Mouse (Mus musculus) kidney, postnatal 4 days (tissue): ENCODE data around the gene Larp6.

Source experiments
- DNase-seq, 2 experiments: peaks; one replicate each; pipeline ENCODE4 v3.0.0; 2021; ENCODE audit warnings: mixed read lengths in 2 of 2

The Larp6 gene

DNA sequence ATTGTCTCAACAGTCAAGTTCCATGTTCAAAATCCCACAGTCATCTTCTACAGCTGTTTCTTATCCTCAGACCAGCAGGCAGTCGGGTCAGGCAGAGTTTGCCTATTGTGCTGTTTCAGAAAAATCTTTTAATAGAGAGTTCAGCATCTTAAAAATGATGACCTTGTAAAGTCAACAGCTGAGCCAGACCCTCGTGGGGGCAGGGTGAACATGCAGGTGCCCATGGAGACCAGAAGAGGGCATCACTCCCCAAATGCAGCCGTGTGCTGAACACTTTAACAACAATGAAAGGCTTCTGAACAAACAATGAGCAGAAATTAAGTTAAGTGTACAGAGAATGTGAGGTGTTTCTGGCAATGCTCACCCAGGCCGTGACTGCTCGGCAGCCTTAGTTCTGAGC is 3.0 kb downstream of the Larp6 start:
- peak; percentile 33 to 49 for DNase-seq

DNA sequence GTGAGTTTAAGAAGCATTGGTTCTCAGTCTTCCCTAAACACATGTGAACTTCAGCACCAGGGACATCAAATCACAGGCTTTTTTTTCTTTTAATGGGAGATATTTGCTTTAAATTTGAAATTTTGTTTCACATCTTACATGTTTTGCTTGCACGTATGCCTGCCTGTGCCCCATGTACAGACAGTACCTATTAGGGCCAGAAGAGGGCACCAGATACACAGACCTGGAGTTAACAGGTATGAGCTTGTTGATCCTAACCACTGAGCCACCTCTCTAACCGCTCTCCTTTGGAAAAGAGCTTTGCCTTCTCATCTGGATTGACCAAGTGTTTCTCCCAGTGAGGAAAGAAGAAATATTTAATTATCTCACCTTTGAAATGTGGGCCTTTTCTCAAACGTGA is 5.5 kb downstream of the Larp6 start:
- DNase-seq, result peak; percentile 64 to 68

DNA sequence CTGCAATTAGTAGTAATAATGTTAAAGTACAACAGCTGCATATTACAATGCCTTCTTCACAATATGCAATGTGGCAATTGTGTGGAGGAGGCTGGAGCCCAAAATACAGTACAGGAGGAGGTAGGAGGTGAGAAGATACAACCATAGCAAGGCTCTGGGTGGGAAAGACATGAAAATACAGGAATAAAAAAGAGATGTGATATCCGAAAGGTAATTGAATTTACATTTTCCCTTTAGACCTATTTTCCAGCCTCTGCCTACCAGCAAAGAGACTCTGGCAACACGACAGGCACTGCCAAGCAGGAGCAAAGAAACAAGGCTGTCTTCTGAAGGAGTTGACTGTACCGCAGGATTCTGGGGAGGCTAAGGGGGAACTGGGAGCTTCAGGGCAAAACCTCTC is 6.9 kb downstream of the Larp6 start:
- no peak for DNase-seq

DNA sequence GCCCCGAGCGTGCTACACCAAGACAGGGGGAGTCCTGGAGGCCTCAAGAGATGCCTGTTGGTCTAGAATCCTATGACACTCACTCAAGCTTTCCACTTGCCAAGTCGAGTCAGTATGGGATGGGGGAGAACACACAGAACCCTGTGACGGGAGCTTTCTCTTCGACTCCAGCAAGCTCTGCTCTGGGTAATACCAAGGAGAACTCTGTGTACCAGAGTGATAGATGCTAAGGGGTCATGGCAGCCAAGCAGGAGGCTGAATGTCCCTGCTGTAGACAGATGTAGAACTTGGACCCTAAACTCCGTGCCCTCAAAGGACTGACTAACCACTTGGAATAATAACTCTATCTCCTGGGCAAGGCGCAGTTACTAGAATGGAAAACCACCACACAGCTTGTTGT is 12.2 kb downstream of the Larp6 start:
- no peak for DNase-seq

DNA sequence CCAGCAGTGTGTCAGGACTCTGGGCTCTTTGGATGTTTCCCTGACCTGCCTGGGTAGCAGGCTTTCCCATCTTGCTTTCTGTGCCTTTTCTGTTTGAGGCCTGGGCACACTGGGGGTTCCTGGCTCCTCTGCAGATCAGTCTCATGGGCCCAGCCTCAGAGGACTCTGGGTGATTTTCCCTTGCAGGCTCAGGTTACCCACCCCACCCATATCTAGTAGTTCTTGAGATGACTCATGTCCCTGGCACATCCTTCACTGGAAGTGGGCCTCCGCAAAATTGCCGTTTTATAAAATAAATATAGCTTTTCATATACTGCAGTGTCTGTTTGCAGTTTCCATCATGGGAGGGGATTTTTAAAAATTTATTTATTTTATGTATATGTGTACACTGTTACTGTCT is 21.5 kb downstream of the Larp6 start:
- no peak for DNase-seq

DNA sequence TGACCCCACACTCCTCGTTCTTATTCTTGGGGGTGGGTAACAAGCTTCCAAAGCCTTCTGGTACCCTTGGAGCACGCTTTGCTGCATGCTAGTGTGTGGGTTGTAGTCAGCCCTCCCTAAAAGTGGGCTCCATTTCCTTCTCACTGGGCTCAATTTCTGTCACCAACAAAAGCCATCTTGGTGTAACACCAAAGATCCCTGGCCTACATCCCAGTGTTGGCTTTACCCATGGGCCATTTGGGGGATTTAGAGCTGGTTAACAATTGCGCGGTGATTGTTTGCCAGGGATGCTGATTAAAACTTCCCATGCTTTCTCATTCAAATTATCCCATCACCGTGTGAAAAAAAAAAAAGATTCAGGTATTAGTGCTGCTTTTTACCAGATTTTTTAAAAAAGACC is 26.3 kb downstream of the Larp6 start:
- DNase-seq, result no peak

DNA sequence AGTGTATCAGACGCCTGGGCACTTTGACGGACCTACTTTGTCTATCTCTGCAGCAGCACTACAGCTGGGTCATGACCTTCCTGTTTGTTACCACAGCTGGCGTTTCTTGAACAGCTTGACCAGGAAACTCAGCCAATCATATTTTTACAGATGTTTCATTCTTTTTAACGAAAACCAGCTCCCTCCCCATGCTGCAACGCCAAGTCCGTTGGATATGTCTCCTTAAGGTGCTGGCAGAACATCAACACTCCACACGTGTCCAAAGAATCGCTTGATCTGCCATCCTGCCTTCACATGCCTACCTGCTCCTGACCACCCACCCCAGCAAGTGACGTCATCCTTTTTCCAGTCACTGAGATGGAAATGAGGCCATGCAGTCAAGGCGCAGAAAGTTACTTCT is 28.6 kb downstream of the Larp6 start:
- DNase-seq, result peak in 1 of 2 experiments; percentile 4

DNA sequence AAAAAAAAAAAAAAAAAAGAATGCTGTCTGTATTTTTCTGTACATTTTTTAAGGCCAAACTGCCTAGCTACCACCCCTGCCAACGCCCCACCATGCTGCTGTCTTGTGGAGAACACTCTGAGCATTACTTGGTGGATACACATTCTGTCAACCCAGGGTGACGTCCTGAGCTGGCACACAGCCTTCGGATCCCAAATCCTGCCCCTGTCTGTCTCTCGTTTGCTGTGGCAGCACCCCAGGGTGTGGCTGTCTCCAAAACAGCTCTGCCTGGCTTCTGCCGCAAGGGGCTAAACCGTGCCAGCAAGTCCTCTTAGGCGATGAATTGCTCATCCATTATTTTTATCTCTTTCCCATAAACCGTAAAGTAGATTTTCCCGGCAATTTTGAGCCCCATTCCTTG is 29.7 kb downstream of the Larp6 start:
- DNase-seq, result peak; percentile 16 to 21

DNA sequence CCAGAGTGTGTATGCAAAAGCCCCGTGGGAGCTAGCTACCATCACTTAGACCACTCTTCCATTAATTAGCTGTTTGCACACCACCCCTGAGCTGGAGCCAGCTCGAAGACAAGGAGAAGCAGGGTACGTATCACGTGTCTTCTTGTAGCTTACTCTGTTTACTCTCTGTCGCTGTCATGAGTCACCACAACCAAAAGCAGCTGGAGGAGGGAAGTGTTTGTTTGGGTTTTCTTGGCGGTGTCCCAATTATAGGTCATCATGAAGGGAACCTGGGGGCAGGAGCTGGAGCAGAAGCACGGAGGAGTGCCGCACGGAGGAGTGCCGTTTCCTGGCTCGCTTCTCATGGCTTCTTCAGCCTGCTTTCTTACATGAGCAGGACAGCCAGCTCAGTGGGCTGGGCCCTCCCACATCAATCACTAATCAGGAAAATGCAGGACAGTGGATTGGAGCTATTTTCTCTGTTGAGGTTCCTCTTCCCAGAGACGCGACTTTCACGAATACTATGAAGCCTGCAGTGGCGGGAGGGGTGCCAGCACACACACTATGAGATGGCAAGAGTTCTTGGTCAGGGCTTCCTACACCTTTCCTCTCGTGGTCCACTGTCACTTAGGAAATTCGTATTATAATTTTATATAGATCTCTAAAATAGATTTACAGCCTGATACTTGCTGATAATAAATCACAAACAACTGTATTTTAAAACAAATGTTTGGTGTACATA is 30.6 kb downstream of the Larp6 start:
- peak; percentile 61 to 74 for DNase-seq

DNA sequence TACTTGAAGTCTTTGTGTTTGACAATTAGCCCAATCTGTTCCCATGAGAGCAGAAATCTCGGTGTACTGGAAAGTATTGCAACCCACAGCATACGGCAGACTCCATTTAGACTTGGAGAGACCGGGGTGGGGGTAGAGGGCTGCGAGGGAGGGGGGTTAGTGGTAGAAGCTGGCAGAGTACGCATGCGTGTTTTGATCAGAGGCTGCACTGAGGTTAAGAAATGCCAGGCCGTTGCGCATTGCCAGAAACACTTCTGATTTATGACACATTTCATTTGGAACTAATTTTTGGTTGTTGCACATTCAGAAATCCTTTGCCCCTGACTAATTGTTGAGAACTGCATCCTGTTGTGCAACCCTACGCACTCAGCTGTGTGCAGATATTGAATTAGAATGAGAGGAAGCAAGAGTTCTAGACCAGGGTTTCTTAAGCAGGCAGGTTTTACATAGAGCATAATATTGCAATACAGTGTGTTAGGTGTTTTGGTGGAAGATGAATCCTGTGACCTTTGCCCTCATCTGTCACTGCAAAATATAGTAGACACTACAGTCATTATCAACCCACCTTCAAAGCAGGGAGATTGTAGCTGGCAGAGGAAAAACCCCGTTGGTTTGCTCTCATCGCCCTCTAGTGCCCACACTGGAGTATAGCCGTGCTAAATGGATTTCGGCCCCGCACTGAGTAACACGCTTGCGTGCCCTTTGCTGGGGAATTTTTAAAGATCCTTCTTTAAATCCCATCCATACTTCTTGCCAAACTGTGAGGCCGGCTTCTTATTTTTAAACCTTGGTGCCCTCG is 31.6 kb downstream of the Larp6 start:
- peak; percentile 59 to 70 for DNase-seq

DNA sequence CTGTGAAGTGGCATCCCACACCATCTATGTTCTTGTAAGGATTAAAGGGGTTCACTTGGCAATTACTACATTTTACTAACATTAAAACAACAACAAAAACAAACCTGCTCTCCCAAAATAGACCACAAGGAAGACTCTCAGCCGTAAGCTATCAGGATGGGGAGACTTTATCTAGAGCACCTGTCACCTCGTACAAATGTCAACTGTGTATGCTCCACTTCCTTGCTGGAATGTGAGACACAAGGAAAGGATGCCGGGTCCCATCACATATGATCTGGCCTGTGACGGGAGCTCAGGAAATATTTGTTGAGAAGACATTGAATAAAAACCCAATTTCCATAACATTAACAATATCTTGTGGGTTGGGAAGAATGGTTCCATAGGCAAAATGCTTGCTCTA is 32.2 kb downstream of the Larp6 start:
- no peak for DNase-seq

DNA sequence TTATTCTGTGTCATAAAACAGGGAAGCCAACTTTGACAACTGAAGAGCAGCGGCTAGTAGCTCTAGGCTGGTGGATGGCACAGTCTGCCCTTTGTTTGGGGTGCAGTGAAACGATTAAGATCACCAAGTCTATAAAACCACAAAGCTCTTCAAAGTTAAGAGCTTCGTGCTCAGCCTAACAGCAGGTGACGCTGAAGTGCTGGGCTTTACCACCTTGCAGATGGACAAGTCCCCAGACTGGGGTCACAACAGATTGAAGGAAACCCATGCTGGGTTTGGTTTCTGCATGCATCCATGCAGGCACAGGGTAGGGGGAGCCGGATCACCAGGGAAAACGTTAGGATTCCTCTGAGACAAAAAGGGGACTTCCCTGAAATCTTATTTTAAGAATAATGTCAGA is 33.8 kb downstream of the Larp6 start:
- no peak for DNase-seq

DNA sequence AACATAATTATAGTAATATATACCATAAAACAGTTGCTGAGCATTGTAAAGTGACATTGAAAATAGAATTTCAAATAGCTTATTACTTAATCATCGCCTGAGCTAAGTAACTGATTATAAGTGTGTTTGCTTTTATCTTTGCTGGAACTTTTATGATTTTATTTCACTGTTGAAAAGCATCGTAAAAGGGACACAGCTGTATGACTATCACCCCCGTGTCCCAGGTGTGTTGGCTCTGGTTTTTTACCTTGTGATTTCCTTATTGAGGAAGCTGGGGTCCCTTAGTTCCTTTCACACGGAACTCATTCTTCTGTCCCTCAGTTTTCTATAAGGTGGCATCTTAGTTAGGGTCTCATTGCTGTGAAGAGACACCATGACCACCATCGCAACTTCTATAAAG is 34.9 kb downstream of the Larp6 start:
- DNase-seq, result no peak

DNA sequence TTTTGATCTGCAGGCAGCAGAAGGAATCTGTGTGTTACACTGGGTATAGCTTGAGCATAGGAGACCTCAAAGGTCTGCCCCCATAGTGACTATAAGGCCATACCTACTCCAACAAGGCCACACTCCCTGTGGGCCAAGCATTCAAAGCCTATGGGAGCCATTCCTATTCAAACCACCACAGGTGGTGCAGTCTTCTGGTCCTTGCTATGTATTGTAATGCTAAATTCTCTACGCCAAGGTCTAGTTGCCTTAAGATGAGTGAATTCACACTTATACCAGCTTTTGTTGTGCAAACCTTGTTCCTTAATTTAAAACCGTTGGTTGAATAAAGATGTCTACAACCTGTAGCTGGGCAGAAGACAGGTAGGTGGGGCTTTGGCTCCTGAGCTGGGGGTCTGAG is 35.4 kb downstream of the Larp6 start:
- DNase-seq, result no peak

DNA sequence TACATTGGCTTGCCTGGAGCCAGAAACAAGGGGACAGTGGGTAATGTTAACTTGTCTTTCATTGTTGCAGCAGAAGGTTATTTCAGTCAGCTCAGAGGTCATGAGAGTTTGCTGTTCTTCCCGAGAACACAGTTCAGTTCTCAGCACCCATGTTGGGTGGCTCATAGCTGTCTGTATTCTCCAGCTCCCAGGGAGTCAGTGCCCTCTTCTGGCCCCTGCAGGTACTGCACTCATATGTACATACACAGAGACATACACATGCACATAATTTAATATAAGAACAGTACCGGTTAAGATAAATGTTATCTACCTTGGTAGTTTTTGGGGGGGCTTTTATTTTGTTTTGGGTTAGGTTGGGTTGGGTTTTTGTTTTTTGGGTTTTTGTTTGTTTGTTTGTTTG is 36.3 kb downstream of the Larp6 start:
- peak in 1 of 2 experiments; percentile 10 for DNase-seq

DNA sequence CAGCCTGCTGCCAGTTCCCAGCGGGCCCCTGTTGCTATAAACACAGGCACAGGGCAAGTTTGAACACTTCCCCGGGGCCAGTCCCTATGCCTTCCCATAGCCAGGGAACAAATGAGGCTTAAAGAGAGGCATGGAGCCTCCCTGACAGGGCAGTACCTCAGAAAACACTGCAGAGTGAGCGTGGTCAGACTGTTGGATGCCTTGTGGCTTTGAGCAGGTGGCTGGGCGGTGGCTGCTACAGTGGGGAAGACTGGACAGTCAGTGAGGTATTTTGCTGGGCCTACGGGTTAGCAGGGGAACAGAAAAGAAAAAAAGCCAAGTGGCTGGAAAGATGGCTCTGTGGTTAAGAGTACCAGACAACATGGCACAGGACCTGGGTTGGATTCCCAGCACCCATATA is 38.3 kb downstream of the Larp6 start:
- no peak for DNase-seq

DNA sequence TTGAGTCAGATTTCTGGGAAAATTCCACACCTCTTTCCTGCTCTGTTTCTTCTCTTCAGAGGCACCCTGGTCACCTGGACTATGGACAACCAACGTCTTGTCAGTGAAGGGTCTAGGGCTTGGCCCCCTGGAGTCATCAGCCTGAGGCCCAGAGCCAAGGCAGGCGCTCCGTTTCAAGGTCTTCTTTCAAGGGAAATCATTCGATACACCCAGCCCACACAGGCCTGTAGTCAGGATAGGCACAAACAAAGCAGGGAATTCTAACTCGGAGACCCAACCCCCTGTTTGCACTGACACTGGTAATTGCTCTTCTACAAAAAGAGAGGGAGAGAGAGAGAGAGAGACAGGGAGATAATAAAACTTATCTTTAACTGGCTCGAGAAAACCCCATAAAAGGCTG is 39.2 kb downstream of the Larp6 start:
- DNase-seq, result no peak

DNA sequence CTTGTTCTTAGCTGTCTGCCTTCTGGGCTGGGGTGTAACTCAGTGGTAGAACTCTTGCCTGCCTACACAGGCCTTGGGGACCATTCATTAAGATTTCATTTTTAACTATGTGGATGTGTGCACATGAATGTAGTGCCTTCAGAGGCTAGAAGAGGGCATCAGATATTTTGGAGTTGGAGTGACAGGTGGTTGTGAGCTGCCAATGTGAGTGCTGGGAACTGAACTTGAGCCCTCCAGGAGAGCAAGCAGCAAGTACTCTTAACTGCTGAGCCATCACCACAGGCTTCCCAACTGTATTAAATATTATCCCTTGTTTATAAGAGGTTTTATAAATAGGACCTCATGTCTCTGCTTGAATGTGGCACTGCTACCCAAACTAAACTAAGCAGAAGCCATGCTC is 39.8 kb downstream of the Larp6 start:
- DNase-seq, result no peak

DNA sequence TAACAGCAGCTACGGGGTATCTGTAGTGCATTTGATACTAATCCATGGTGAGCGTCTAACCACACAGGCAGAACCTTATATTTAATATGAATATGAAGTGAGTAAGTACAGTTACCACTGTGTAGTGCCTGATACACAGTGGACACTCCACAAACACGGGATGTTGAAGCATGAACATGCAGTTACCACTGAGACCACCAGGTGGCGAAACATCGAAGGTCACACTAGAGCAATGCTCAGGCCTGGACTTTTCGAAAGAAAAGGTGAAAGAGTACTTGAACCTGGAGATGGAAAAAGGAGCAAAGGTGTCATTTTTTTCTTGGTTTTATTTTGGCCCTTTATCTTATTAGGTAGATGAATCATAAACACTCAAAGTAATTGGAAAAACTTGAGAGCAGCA is 43.5 kb downstream of the Larp6 start:
- peak; percentile 86 to 87 for DNase-seq

DNA sequence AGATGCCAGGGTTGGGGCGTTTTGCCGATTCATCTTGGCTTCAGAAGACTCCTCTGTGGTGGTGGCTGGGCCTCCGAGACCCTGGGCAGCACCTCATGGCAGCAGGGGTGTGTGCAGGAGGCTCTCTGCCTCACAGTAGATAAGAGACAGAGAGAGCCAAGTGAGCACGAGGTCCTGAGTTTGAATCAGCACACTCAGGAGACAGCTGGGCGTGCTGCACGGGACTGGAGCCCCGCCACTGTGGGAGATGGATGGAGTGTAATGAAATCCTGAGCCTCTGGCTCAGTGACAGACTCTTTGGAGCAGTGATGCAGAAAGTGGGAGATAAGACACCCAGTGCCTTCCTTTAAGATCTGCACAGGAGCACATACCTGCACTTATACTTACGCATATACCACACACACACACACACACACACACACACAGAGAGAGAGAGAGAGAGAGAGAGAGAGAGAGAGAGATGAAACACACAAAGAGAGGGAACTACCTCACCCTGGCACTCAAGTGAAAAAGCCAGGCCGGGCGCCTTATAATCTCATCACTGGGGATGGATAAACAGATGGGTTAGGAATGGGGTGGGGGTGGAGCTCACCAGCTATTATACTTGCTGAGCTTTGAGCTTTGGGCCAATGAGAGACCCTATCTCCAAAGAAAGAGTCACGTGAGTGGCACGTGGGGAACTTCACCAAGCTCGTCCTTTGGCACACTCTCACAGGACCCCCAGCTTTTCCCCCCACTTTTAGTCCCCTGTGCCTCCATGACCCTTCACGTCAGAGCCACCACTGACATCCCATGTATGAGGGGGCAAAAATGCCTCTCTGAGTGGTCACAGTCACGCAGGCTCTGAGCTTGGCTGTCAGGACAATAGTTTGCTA is 44.3 kb downstream of the Larp6 start:
- DNase-seq, result no peak

DNA sequence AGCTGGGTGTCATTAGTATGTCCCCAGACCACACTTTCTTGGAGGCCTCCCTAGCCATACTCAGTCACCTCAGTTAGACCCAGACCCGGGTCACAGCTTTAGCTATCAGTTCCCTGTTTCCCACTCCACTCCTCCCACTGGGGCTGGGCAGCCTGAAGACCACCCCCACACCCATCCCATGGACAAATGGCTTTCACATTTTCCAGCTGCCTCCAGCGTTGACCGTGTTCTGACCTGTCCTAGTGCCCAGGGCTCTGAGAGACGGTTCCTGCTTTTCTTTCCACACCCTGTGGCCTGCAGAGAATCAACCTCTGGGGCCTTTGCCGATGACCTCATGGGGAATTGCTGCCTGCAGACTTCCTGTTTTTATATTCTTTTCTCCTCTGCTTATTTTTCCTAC is 45.0 kb downstream of the Larp6 start:
- DNase-seq, result peak; percentile 50 to 68

DNA sequence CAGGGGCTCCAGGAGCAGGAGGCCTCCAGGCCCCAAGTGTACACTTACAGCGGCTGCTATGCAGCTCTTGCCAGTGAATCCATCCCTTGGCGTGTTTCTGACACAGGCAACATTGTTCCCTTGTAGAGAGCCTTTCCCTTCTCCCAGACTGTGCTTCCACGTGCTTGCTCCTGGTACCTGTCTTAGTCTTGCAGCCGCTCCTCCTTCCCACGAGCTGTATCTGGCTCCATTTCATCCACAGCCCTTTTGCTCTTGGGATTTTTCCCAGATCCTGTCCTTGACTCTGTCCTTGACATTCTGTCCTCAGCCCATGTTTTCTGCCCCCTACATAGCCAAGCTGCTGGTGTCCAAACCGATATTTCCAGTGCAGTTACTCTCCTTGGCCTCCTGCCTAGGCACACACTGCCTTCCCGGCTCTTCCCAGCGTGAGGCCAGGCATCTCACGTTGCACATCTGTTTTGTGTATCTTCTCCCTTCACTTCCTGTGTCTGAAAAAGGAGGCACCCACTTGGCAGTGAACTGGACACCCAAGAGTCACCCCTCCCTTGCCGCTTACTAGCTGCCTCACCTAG is 46.7 kb downstream of the Larp6 start:
- DNase-seq, result no peak

DNA sequence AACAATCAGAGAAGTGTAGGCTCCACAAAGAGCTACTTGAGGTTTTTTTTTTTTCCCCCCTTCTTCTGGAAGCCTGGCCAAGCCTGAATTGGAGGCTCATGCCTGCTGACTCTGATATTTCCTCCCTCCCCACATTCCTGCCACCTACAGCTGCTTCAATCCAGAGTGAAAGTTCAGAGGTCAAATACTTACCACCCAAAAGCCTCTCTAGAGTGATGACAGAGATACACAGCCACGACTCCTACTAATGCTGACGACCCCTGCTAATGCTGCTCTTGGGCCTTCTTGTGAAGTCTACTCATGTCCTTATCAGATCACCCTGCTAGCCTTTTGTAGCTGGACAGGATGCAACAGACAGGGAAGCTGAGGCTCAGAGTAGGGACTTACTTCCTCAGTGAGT is 52.4 kb downstream of the Larp6 start:
- DNase-seq, result no peak
